Mouse (Mus musculus): ENCODE measurements at regions not wholly inside any gene's neighbourhood (a gene's known extent, or its start where the extent isn't known, plus 50 kb on each side); places are given as distances from the start of the nearest gene placed in this dataset.

DNA sequence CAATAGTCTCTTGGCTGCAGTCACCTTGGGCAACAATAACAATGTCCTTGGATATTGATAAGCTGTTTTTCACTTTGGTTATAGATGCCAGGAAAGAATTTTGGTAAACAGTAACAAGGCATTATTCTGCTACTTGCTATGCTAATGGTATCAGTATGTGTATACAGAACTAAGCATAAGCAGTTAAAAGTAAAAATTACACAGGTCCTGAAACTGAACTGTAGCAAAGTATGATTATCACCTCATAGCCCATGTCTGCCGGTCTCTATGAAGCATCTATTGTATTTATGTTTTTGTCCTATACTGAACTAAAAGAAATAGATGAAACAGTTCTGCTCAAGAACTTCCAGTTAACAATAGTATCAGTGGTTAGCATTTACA, 167.5 kb downstream of the Fam84a start:
- no peak for TF ChIP-seq POLR2A (IDR thresholded peaks at IDR 0.05; ENCODE audit: borderline replicate concordance, extremely low read depth, low read depth, low read length)
- no peak for TF ChIP-seq CTCF (IDR thresholded peaks at IDR 0.05; ENCODE audit: insufficient read depth, low read length)
- DNase-seq = no peak
- H3K4me1 ChIP-seq (ENCODE audit: control insufficient read depth, insufficient read depth, low read length) = no peaks in the 10 kb centered on the region
- H3K4me3 ChIP-seq (replicated peaks; ENCODE audit: extremely low read depth, low read depth, low read length) = no peak overlapping the region
- 83% methylated on average over 1 of the region's 1 CpGs for WGBS

DNA sequence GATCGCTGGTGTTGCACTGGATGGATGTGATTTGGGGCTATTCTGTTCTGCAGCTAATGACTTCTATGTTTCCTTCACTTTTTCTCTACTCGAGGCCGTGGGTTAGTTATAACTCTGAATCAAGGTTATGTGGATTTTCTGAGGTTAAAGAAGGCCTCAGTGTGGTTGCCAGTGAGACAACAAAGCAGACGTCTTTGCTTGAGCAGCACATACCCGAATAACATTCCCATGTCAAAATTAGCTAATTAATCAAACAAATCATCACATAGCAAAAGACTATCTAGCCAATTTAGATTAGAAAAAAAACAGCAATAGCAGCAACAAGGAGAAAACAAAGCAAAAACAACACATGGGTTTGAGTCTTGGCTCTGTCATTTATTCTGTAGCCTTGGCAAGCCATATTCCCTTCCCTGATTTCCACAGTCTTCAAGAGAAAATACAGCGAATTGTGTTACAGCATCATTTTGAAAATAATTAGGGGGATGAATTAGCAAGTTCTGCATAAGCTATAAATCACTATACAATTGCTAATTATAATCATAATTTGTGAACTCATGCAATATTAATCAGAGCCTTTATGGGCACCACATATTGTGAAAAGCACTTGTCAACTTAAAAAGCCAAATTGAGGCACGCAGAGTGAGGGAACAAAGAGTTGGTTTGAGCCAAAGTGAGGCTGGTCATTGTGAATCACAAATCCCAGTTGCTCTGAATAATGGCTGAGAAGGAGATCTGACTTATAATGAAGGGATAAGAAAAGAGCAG, 168.0 kb downstream of the Fam84a start:
- WGBS = 53% methylated on average over 7 of the region's 7 CpGs

DNA sequence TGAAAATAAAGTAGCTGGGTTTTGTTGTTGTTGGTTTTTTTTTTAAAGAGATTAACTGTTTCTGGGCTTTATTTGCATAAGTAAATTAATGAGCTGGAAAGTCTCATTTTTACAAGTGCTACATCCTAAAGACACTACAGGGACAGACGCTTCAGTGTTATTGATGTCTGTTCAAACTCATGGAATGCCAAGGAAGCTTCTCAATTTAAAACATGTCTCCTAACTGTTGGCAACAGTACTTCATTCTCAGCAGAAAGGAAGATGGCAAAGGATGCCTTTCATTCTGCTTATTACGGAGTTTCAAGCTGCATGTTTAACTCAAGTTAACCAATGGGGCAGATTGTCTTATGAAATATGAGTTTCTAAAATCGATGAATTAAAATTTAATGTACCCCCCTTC, 187.3 kb downstream of the Fam84a start:
- WGBS = 78% methylated on average over 3 of the region's 3 CpGs
- TF ChIP-seq CTCF (IDR thresholded peaks at IDR 0.05; ENCODE audit: insufficient read depth, low read length) (no peak), POLR2A (IDR thresholded peaks at IDR 0.05; ENCODE audit: borderline replicate concordance, extremely low read depth, low read depth, low read length) (no peak)
- no peaks in the 10 kb centered on the region for H3K4me1 ChIP-seq (ENCODE audit: control insufficient read depth, insufficient read depth, low read length)
- no peak overlapping the region for H3K4me3 ChIP-seq (replicated peaks; ENCODE audit: extremely low read depth, low read depth, low read length)
- DNase-seq = no peak

More for the DNA sequence above, 168.0 kb downstream of the Fam84a start:
- no peak for DNase-seq
- H3K4me1 ChIP-seq (ENCODE audit: control insufficient read depth, insufficient read depth, low read length) = no peaks in the 10 kb centered on the region
- TF ChIP-seq CTCF (IDR thresholded peaks at IDR 0.05; ENCODE audit: insufficient read depth, low read length) (no peak), POLR2A (IDR thresholded peaks at IDR 0.05; ENCODE audit: borderline replicate concordance, extremely low read depth, low read depth, low read length) (no peak)
- H3K4me3 ChIP-seq (replicated peaks; ENCODE audit: extremely low read depth, low read depth, low read length) = no peak overlapping the region

DNA sequence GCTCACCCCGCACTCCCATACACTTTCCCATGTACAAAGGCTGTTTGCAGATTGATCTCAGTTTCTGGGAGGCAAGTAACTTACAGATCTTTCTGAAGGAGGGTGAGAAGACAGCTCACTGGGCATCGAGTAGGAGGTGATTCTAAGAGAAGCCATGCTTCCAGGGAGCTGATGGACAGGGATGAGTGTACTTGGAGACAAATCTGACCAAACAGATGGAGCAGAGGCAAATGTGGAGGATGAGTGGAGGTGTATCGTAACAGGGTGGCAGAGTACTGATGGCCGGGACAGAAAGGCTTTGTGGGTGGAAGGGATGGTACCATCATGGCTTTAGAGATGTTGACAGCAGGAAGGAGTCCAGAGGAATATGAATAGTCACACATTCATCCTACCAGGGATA, 212.4 kb downstream of the Fam84a start:
- whole genome bisulfite sequencing = 92% methylated on average over 4 of the region's 4 CpGs
- TF ChIP-seq CTCF (IDR thresholded peaks at IDR 0.05; ENCODE audit: insufficient read depth, low read length) (no peak), POLR2A (IDR thresholded peaks at IDR 0.05; ENCODE audit: borderline replicate concordance, extremely low read depth, low read depth, low read length) (no peak)
- Histone ChIP-seq H3K4me1 (ENCODE audit: control insufficient read depth, insufficient read depth, low read length) (no peaks in the 10 kb centered on the region), H3K4me3 (replicated peaks; ENCODE audit: extremely low read depth, low read depth, low read length) (no peak overlapping the region)
- no peak for DNase-seq

GRCm38 (mm10) chr12:13921066-13921465, 230.8 kb downstream of the Fam84a start:
- no peak for DNase-seq
- TF ChIP-seq CTCF (IDR thresholded peaks at IDR 0.05; ENCODE audit: insufficient read depth, low read length) = no peak
- no peak for TF ChIP-seq POLR2A (IDR thresholded peaks at IDR 0.05; ENCODE audit: borderline replicate concordance, extremely low read depth, low read depth, low read length)
- no peaks in the 10 kb centered on the region for H3K4me1 ChIP-seq (ENCODE audit: control insufficient read depth, insufficient read depth, low read length)
- WGBS = 41% methylated on average over 1 of the region's 1 CpGs
- H3K4me3 ChIP-seq (replicated peaks; ENCODE audit: extremely low read depth, low read depth, low read length) = no peak overlapping the region

DNA sequence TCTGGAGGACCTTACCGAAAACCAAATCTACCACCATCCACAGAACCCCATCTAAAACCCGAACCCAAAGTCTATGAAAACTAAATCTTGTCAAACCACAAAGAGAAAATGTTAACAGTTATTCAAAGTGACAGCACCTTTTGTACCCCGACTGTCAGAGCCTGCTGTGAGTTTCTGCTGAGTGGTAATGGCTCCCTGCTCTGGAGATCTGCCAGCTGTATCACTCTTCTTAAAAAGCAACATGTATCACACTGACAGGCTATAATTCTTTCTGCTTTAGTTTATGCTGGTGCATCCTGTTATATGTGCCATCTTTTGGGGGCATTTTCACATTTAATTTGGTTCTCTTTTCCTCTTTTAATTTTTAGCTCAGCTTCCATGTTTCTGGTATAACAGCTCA, 268.5 kb downstream of the Fam84a start:
- no peak overlapping the region for H3K4me3 ChIP-seq (replicated peaks; ENCODE audit: extremely low read depth, low read depth, low read length)
- TF ChIP-seq CTCF (IDR thresholded peaks at IDR 0.05; ENCODE audit: insufficient read depth, low read length) (no peak), POLR2A (IDR thresholded peaks at IDR 0.05; ENCODE audit: borderline replicate concordance, extremely low read depth, low read depth, low read length) (no peak)
- H3K4me1 ChIP-seq (ENCODE audit: control insufficient read depth, insufficient read depth, low read length) = no peaks in the 10 kb centered on the region
- 51% methylated on average over 3 of the region's 3 CpGs for WGBS
- no peak for DNase-seq

- WGBS = 33% methylated on average over 1 of the region's 1 CpGs
- H3K4me3 ChIP-seq (replicated peaks; ENCODE audit: extremely low read depth, low read depth, low read length) = no peak overlapping the region
- no peak for DNase-seq
- TF ChIP-seq CTCF (IDR thresholded peaks at IDR 0.05; ENCODE audit: insufficient read depth, low read length) (no peak), POLR2A (IDR thresholded peaks at IDR 0.05; ENCODE audit: borderline replicate concordance, extremely low read depth, low read depth, low read length) (no peak)
- no peaks in the 10 kb centered on the region for H3K4me1 ChIP-seq (ENCODE audit: control insufficient read depth, insufficient read depth, low read length)
Observed at GRCm38 (mm10) chr12:13869161-13869560, 282.7 kb downstream of the Fam84a start.

DNA sequence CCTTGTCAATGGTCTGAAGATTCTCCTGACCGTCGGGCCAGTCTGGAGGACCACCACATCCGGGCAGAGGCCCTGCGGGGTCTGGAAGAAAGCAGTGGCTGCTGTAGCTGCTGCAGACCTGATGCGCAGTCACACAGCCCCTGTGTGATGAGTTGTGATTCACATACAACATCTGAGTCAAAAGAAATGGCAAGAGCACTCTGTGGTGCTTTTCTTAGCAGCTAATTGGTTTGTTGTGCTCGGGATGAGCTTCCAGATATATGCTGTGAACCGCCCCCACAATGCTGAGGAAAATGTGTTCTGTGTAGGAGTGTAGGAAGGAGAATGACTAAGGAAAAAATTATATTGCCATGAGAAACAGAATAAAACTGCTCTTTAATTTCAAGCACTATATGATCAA, 290.6 kb downstream of the Fam84a start:
- no peak overlapping the region for H3K4me3 ChIP-seq (replicated peaks; ENCODE audit: extremely low read depth, low read depth, low read length)
- TF ChIP-seq CTCF (IDR thresholded peaks at IDR 0.05; ENCODE audit: insufficient read depth, low read length) (no peak), POLR2A (IDR thresholded peaks at IDR 0.05; ENCODE audit: borderline replicate concordance, extremely low read depth, low read depth, low read length) (no peak)
- no peak for DNase-seq
- 78% methylated on average over 7 of the region's 7 CpGs for WGBS
- H3K4me1 ChIP-seq (ENCODE audit: control insufficient read depth, insufficient read depth, low read length) = no peaks in the 10 kb centered on the region

DNA sequence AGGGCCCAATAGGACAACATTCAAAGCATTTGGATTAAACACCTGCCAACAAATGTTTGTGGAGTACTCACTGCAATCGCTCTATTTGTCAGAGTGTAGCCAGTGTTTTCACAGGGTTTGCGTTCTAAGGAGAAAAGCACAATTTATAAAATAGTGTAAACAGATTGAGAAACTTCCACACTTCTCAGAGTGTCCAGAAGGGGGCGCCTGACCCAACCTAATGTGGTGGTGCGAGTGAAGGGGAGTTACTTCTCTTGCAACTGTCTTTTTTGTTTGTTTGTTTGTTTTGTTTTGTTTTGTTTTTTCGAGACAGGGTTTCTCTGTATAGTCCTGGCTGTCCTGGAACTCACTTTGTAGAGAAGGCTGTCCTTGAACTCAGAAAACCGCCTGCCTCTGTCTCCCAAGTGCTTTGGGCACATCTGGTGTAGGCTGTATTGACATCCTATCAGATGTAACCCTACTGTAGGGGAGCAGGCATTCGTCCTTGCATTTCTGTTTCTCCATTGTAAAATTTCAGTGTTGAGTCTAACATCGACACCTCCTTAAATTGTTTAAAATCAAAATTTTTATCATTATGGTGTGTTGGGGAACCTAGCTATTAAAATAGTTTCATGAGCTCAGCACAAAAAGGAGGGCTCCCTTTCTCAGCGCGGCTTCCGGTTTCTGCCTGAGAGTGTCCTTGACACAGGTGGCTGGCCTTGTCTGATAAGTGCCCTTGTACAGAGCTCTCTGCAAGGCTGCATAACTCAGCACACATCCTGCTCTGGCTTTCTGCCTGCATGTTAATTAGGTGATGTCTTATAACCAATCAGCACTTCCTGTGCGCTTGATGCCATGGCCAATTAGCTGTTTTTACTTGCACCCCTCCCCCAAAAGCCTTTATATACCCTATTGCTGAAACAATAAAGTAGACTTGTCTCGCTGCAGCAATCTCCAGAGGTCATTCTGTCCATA, 307.0 kb downstream of the Fam84a start:
- DNase-seq = peak; percentile 16
- TF ChIP-seq CTCF (IDR thresholded peaks at IDR 0.05; ENCODE audit: insufficient read depth, low read length) = peak; percentile 26
- TF ChIP-seq POLR2A (IDR thresholded peaks at IDR 0.05; ENCODE audit: borderline replicate concordance, extremely low read depth, low read depth, low read length) = no peak
- no peak overlapping the region for H3K4me3 ChIP-seq (replicated peaks; ENCODE audit: extremely low read depth, low read depth, low read length)
- H3K4me1 ChIP-seq (ENCODE audit: control insufficient read depth, insufficient read depth, low read length) = no peaks in the 10 kb centered on the region; the same call in 1 of the 2 replicates
- 32% methylated on average over 13 of the region's 13 CpGs for WGBS
